Mouse (Mus musculus): ENCODE results near the gene Nap1l5. TPM values are rescaled to one million over a fixed set of nuclear protein-coding genes. Genes with fewer than 3 reads are reported as not detected.

Nap1l5 gene
- total and polyA plus RNA-seq, 3 experiments, result not detected

- no peak overlapping the region for H3K4me3 ChIP-seq (replicated peaks in 1 of 3; ENCODE audit: low read depth in 2 of 3, low read length in 2 of 3, poor library complexity in 1 of 3)
- dilution Hi-C loops (cut with MboI; ENCODE audit: extremely low pct_ligation_motif_present, extremely low pct_unique_long_range_greater_than_20kb, low sequenced_read_pairs), result no loop called here
- no peaks in the 10 kb centered on the region for H3K36me3 ChIP-seq (replicated peaks in 1 of 2; ENCODE audit: control insufficient read depth in 1 of 2, insufficient read depth in 1 of 2, low read length in 1 of 2)
- no peaks in the 10 kb centered on the region for H3K79me2 ChIP-seq (replicated peaks; ENCODE audit: control insufficient read depth, extremely low read depth, insufficient read depth, poor library complexity, severe bottlenecking)
- no peaks in the 10 kb centered on the region for H3K9me3 ChIP-seq (replicated peaks; ENCODE audit: low read length)
- no peak overlapping the region for H3K9ac ChIP-seq (ENCODE audit: insufficient read depth, low read depth)
- no peak for DNase-seq (ENCODE audit: extremely low read depth)
- in situ Hi-C loops (cut with MboI; ENCODE audit: low pct_ligation_motif_present, low pct_unique_long_range_greater_than_20kb, low sequenced_read_pairs), result no loop called here
- no peak overlapping the region for H3K27ac ChIP-seq (ENCODE audit: insufficient read depth, low read depth)
- H3K4me1 ChIP-seq (ENCODE audit: control insufficient read depth in 1 of 2, insufficient read depth in 2 of 2), result no peaks in the 10 kb centered on the region; a peak in 1 of 4 replicates
- TF ChIP-seq E2F4 (IDR thresholded peaks at IDR 0.05; ENCODE audit: insufficient replicate concordance, low read depth, low read length) (no peak), MEF2A (IDR thresholded peaks at IDR 0.05; ENCODE audit: borderline replicate concordance, low read depth, low read length) (no peak), RAD21 (IDR thresholded peaks at IDR 0.05; ENCODE audit: low read depth, low read length) (no peak), PAX5 (IDR thresholded peaks at IDR 0.05; ENCODE audit: low read length) (no peak), USF1 (IDR thresholded peaks at IDR 0.05; ENCODE audit: low read depth, low read length) (no peak), JUND (conservative IDR thresholded peaks at IDR 0.05; ENCODE audit: low read depth, low read length) (no peak), EP300 (IDR thresholded peaks at IDR 0.05; ENCODE audit: low read length) (no peak), MYC (IDR thresholded peaks at IDR 0.05; ENCODE audit: low read depth, low read length) (no peak), IRF4 (IDR thresholded peaks at IDR 0.05; ENCODE audit: low read depth, low read length) (no peak), SIN3A (IDR thresholded peaks at IDR 0.05; ENCODE audit: low read length) (no peak), USF2 (conservative IDR thresholded peaks at IDR 0.05; ENCODE audit: low read depth, low read length) (no peak), KAT2A (IDR thresholded peaks at IDR 0.05; ENCODE audit: insufficient replicate concordance, low read length) (no peak)
- H3K27me3 ChIP-seq (replicated peaks), result no peaks in the 10 kb centered on the region
- H3K4me2 ChIP-seq (ENCODE audit: insufficient read depth, low read depth, poor library complexity, severe bottlenecking), result 0 out of 2 replicates have a peak overlapping the region, but pooled peaks have one; percentile 21
Measured at GRCm38 (mm10) chr6:58946246-58946645, 39.4 kb upstream of the Nap1l5 start.

GRCm38 (mm10) chr6:58943958-58944357 is 37.1 kb upstream of the Nap1l5 start:
- in situ Hi-C loops (cut with MboI; ENCODE audit: low pct_ligation_motif_present, low pct_unique_long_range_greater_than_20kb, low sequenced_read_pairs) (no loop called here), dilution Hi-C loops (cut with MboI; ENCODE audit: extremely low pct_ligation_motif_present, extremely low pct_unique_long_range_greater_than_20kb, low sequenced_read_pairs) (no loop called here)
- H3K27ac ChIP-seq (ENCODE audit: insufficient read depth, low read depth), result no peak overlapping the region
- no peaks in the 10 kb centered on the region for H3K27me3 ChIP-seq (replicated peaks)
- no peaks in the 10 kb centered on the region for H3K36me3 ChIP-seq (replicated peaks in 1 of 2; ENCODE audit: control insufficient read depth in 1 of 2, insufficient read depth in 1 of 2, low read length in 1 of 2)
- TF ChIP-seq CHD1 (IDR thresholded peaks at IDR 0.05; ENCODE audit: low read depth, low read length) (no peak), RAD21 (IDR thresholded peaks at IDR 0.05; ENCODE audit: low read depth, low read length) (no peak), USF1 (IDR thresholded peaks at IDR 0.05; ENCODE audit: low read depth, low read length) (no peak), NELFE (IDR thresholded peaks at IDR 0.05; ENCODE audit: low read depth, low read length) (no peak), JUN (IDR thresholded peaks at IDR 0.05; ENCODE audit: insufficient read depth, low read depth, low read length) (no peak), MXI1 (IDR thresholded peaks at IDR 0.05; ENCODE audit: low read depth, low read length) (no peak), EP300 (IDR thresholded peaks at IDR 0.05; ENCODE audit: low read length) (no peak), E2F4 (IDR thresholded peaks at IDR 0.05; ENCODE audit: insufficient replicate concordance, low read depth, low read length) (no peak), ELF1 (IDR thresholded peaks at IDR 0.05; ENCODE audit: low read depth, low read length) (no peak), CHD2 (IDR thresholded peaks at IDR 0.05; ENCODE audit: low read length) (no peak), HCFC1 (IDR thresholded peaks at IDR 0.05; ENCODE audit: low read depth, low read length) (no peak), POLR2AphosphoS2 (IDR thresholded peaks at IDR 0.05; ENCODE audit: low read depth, low read length) (no peak), MEF2A (IDR thresholded peaks at IDR 0.05; ENCODE audit: borderline replicate concordance, low read depth, low read length) (no peak), NRF1 (IDR thresholded peaks at IDR 0.05; ENCODE audit: low read depth, low read length) (no peak), TBP (conservative IDR thresholded peaks at IDR 0.05; ENCODE audit: low read depth, low read length) (no peak), JUND (conservative IDR thresholded peaks at IDR 0.05; ENCODE audit: low read depth, low read length) (no peak)
- no peaks in the 10 kb centered on the region for H3K79me2 ChIP-seq (replicated peaks; ENCODE audit: control insufficient read depth, extremely low read depth, insufficient read depth, poor library complexity, severe bottlenecking)
- H3K4me3 ChIP-seq (replicated peaks in 1 of 3; ENCODE audit: low read depth in 2 of 3, low read length in 2 of 3, poor library complexity in 1 of 3), result no peak overlapping the region
- H3K9ac ChIP-seq (ENCODE audit: insufficient read depth, low read depth), result no peak overlapping the region
- H3K4me1 ChIP-seq (ENCODE audit: control insufficient read depth in 1 of 2, insufficient read depth in 2 of 2), result no peaks in the 10 kb centered on the region; a peak in 1 of 4 replicates
- no peak for DNase-seq (ENCODE audit: extremely low read depth)
- no peaks in the 10 kb centered on the region for H3K9me3 ChIP-seq (replicated peaks; ENCODE audit: low read length)
- H3K4me2 ChIP-seq (ENCODE audit: insufficient read depth, low read depth, poor library complexity, severe bottlenecking), result no peak overlapping the region

All from CH12.LX (cell line).